Mouse (Mus musculus): Measurements from ENCODE around the gene Nupl2. TPM values are rescaled to one million over a fixed set of nuclear protein-coding genes. Genes with fewer than 3 reads are reported as not detected.

Gene Nupl2
- total and polyA plus RNA-seq, 3 experiments, result 12.0 to 33.9 (median 28.9) TPM

- in situ Hi-C loops (cut with MboI; ENCODE audit: low pct_ligation_motif_present, low pct_unique_long_range_greater_than_20kb, low sequenced_read_pairs), result no loop called here
- H3K79me2 ChIP-seq (replicated peaks; ENCODE audit: control insufficient read depth, extremely low read depth, insufficient read depth, poor library complexity, severe bottlenecking), result no peaks in the 10 kb centered on the region
- H3K36me3 ChIP-seq (replicated peaks in 1 of 2; ENCODE audit: control insufficient read depth in 1 of 2, insufficient read depth in 1 of 2, low read length in 1 of 2), result peaks cover 6 to 27% of the 10 kb centered on the region in 2 experiments
- no peaks in the 10 kb centered on the region for H3K4me1 ChIP-seq (ENCODE audit: control insufficient read depth in 1 of 2, insufficient read depth in 2 of 2)
- TF ChIP-seq PAX5 (IDR thresholded peaks at IDR 0.05; ENCODE audit: low read length) (no peak), MAX (IDR thresholded peaks at IDR 0.05; ENCODE audit: low read length) (no peak), E2F4 (IDR thresholded peaks at IDR 0.05; ENCODE audit: insufficient replicate concordance, low read depth, low read length) (no peak), BHLHE40 (IDR thresholded peaks at IDR 0.05; ENCODE audit: low read depth, low read length) (no peak), ZMIZ1 (IDR thresholded peaks at IDR 0.05; ENCODE audit: low read depth, low read length) (no peak), HCFC1 (IDR thresholded peaks at IDR 0.05; ENCODE audit: low read depth, low read length) (no peak), NRF1 (IDR thresholded peaks at IDR 0.05; ENCODE audit: low read depth, low read length) (no peak), RCOR1 (conservative IDR thresholded peaks at IDR 0.05; ENCODE audit: low read depth, low read length) (no peak), SMC3 (IDR thresholded peaks at IDR 0.05; ENCODE audit: low read depth, low read length) (no peak), USF2 (conservative IDR thresholded peaks at IDR 0.05; ENCODE audit: low read depth, low read length) (no peak), ZNF384 (IDR thresholded peaks at IDR 0.05; ENCODE audit: low read depth, low read length) (no peak), ZKSCAN1 (IDR thresholded peaks at IDR 0.05; ENCODE audit: borderline replicate concordance, low read depth, low read length) (no peak), NELFE (IDR thresholded peaks at IDR 0.05; ENCODE audit: low read depth, low read length) (no peak), IRF4 (IDR thresholded peaks at IDR 0.05; ENCODE audit: low read depth, low read length) (no peak), USF1 (IDR thresholded peaks at IDR 0.05; ENCODE audit: low read depth, low read length) (no peak)
- H3K27me3 ChIP-seq (replicated peaks), result no peaks in the 10 kb centered on the region
- no peak overlapping the region for H3K9ac ChIP-seq (ENCODE audit: insufficient read depth, low read depth)
- H3K27ac ChIP-seq (ENCODE audit: insufficient read depth, low read depth), result no peak overlapping the region
- no peak overlapping the region for H3K4me3 ChIP-seq (replicated peaks in 1 of 3; ENCODE audit: low read depth in 2 of 3, low read length in 2 of 3, poor library complexity in 1 of 3)
- dilution Hi-C loops (cut with MboI; ENCODE audit: extremely low pct_ligation_motif_present, extremely low pct_unique_long_range_greater_than_20kb, low sequenced_read_pairs), result no loop called here
- H3K9me3 ChIP-seq (replicated peaks; ENCODE audit: low read length), result peaks cover 8% of the 10 kb centered on the region
- DNase-seq (ENCODE audit: extremely low read depth), result no peak
- H3K4me2 ChIP-seq (ENCODE audit: insufficient read depth, low read depth, poor library complexity, severe bottlenecking), result no peak overlapping the region
These were observed 23.7 kb downstream of the Nupl2 start for GRCm38 (mm10) chr5:24188476-24188875.

GRCm38 (mm10) chr5:24191821-24192220 lies 27.1 kb downstream of the Nupl2 start:
- Histone ChIP-seq H3K9me3 (replicated peaks; ENCODE audit: low read length) (peaks cover 2% of the 10 kb centered on the region), H3K4me1 (ENCODE audit: control insufficient read depth in 1 of 2, insufficient read depth in 2 of 2) (no peaks in the 10 kb centered on the region), H3K4me2 (ENCODE audit: insufficient read depth, low read depth, poor library complexity, severe bottlenecking) (no peak overlapping the region), H3K9ac (ENCODE audit: insufficient read depth, low read depth) (no peak overlapping the region), H3K4me3 (replicated peaks in 1 of 3; ENCODE audit: low read depth in 2 of 3, low read length in 2 of 3, poor library complexity in 1 of 3) (no peak overlapping the region), H3K27me3 (replicated peaks) (no peaks in the 10 kb centered on the region), H3K36me3 (replicated peaks in 1 of 2; ENCODE audit: control insufficient read depth in 1 of 2, insufficient read depth in 1 of 2, low read length in 1 of 2) (peaks cover 0 to 2% of the 10 kb centered on the region in 2 experiments), H3K27ac (ENCODE audit: insufficient read depth, low read depth) (no peak overlapping the region), H3K79me2 (replicated peaks; ENCODE audit: control insufficient read depth, extremely low read depth, insufficient read depth, poor library complexity, severe bottlenecking) (no peaks in the 10 kb centered on the region)
- DNase-seq (ENCODE audit: extremely low read depth), result no peak
- dilution Hi-C loops (cut with MboI; ENCODE audit: extremely low pct_ligation_motif_present, extremely low pct_unique_long_range_greater_than_20kb, low sequenced_read_pairs) (no loop called here), in situ Hi-C loops (cut with MboI; ENCODE audit: low pct_ligation_motif_present, low pct_unique_long_range_greater_than_20kb, low sequenced_read_pairs) (no loop called here)
- TF ChIP-seq TCF12 (IDR thresholded peaks at IDR 0.05; ENCODE audit: low read depth, low read length) (no peak), ETS1 (conservative IDR thresholded peaks at IDR 0.05; ENCODE audit: low read depth, low read length) (no peak), JUND (conservative IDR thresholded peaks at IDR 0.05; ENCODE audit: low read depth, low read length) (no peak), MEF2A (IDR thresholded peaks at IDR 0.05; ENCODE audit: borderline replicate concordance, low read depth, low read length) (no peak), ZNF384 (IDR thresholded peaks at IDR 0.05; ENCODE audit: low read depth, low read length) (no peak), SIN3A (IDR thresholded peaks at IDR 0.05; ENCODE audit: low read length) (no peak), POLR2A (IDR thresholded peaks at IDR 0.05; ENCODE audit: low read depth, low read length) (no peak), NELFE (IDR thresholded peaks at IDR 0.05; ENCODE audit: low read depth, low read length) (no peak), CTCF (conservative IDR thresholded peaks at IDR 0.05 in 1 of 2, IDR thresholded peaks at IDR 0.05 in 1 of 2; ENCODE audit: low read depth in 2 of 2, low read length in 2 of 2) (no peak), ELF1 (IDR thresholded peaks at IDR 0.05; ENCODE audit: low read depth, low read length) (no peak), SMC3 (IDR thresholded peaks at IDR 0.05; ENCODE audit: low read depth, low read length) (no peak), BHLHE40 (IDR thresholded peaks at IDR 0.05; ENCODE audit: low read depth, low read length) (no peak), UBTF (IDR thresholded peaks at IDR 0.05; ENCODE audit: low read depth, low read length) (no peak), KAT2A (IDR thresholded peaks at IDR 0.05; ENCODE audit: insufficient replicate concordance, low read length) (no peak), CHD1 (IDR thresholded peaks at IDR 0.05; ENCODE audit: low read depth, low read length) (no peak), TBP (conservative IDR thresholded peaks at IDR 0.05; ENCODE audit: low read depth, low read length) (no peak), E2F4 (IDR thresholded peaks at IDR 0.05; ENCODE audit: insufficient replicate concordance, low read depth, low read length) (no peak), CHD2 (IDR thresholded peaks at IDR 0.05; ENCODE audit: low read length) (no peak)

Measured in CH12.LX (cell line).